Mouse (Mus musculus): ENCODE results near the gene Cntnap2. TPM values are rescaled to one million over a fixed set of nuclear protein-coding genes. Genes with fewer than 3 reads are reported as not detected.

Cntnap2 gene
- total RNA-seq, 4 experiments from 2014 or later = 99.5 to 119 (median 107) TPM

- peak; percentile 33 to 71 for DNase-seq (ENCODE audit: low spot score in 2 of 2)
Observed at GRCm38 (mm10) chr6:46961022-46961686, 1902.0 kb downstream of the Cntnap2 start.

GRCm38 (mm10) chr6:46963261-46963660 lies 1904.1 kb downstream of the Cntnap2 start:
- DNase-seq (ENCODE audit: low spot score in 2 of 2) = no peak

- no peak for DNase-seq (ENCODE audit: low spot score in 2 of 2)
Observed at GRCm38 (mm10) chr6:46963693-46964092, 1904.5 kb downstream of the Cntnap2 start.

GRCm38 (mm10) chr6:46972640-46973039 lies 1913.5 kb downstream of the Cntnap2 start:
- DNase-seq (ENCODE audit: low spot score in 2 of 2) = no peak

- no peak for DNase-seq (ENCODE audit: low spot score in 2 of 2)
Observed at GRCm38 (mm10) chr6:46996010-46996602, 1936.9 kb downstream of the Cntnap2 start.

GRCm38 (mm10) chr6:47004430-47004829 lies 1945.3 kb downstream of the Cntnap2 start:
- DNase-seq (ENCODE audit: low spot score in 2 of 2) = no peak

GRCm38 (mm10) chr6:47012933-47013332 lies 1953.8 kb downstream of the Cntnap2 start:
- no peak for DNase-seq (ENCODE audit: low spot score in 2 of 2)

- DNase-seq (ENCODE audit: low spot score in 2 of 2) = peak; percentile 69 to 85
Observed at GRCm38 (mm10) chr6:47013535-47013934, 1954.4 kb downstream of the Cntnap2 start.

- DNase-seq (ENCODE audit: low spot score in 2 of 2) = no peak
Observed at GRCm38 (mm10) chr6:47014886-47015586, 1955.9 kb downstream of the Cntnap2 start.

- DNase-seq (ENCODE audit: low spot score in 2 of 2) = no peak
Observed at GRCm38 (mm10) chr6:47026064-47026686, 1967.0 kb downstream of the Cntnap2 start.

- no peak for DNase-seq (ENCODE audit: low spot score in 2 of 2)
Observed at GRCm38 (mm10) chr6:47031362-47031761, 1972.2 kb downstream of the Cntnap2 start.

- peak; percentile 26 to 32 for DNase-seq (ENCODE audit: low spot score in 2 of 2)
Observed at GRCm38 (mm10) chr6:47042602-47043001, 1983.4 kb downstream of the Cntnap2 start.

GRCm38 (mm10) chr6:47043586-47043985 lies 1984.4 kb downstream of the Cntnap2 start:
- no peak for DNase-seq (ENCODE audit: low spot score in 2 of 2)

- DNase-seq (ENCODE audit: low spot score in 2 of 2) = no peak
Observed at GRCm38 (mm10) chr6:47044385-47045200, 1985.4 kb downstream of the Cntnap2 start.

- no peak for DNase-seq (ENCODE audit: low spot score in 2 of 2)
Observed at GRCm38 (mm10) chr6:47049051-47049450, 1989.9 kb downstream of the Cntnap2 start.

- DNase-seq (ENCODE audit: low spot score in 2 of 2) = no peak
Observed at GRCm38 (mm10) chr6:47050319-47051222, 1991.4 kb downstream of the Cntnap2 start.

- no peak for DNase-seq (ENCODE audit: low spot score in 2 of 2)
Observed at GRCm38 (mm10) chr6:47061341-47061740, 2002.2 kb downstream of the Cntnap2 start.

- no peak for DNase-seq (ENCODE audit: low spot score in 2 of 2)
Observed at GRCm38 (mm10) chr6:47089998-47090397, 2030.8 kb downstream of the Cntnap2 start.

- no peak for DNase-seq (ENCODE audit: low spot score in 2 of 2)
Observed at GRCm38 (mm10) chr6:47104951-47105350, 2045.8 kb downstream of the Cntnap2 start.

GRCm38 (mm10) chr6:47109582-47110220 lies 2050.5 kb downstream of the Cntnap2 start:
- no peak for DNase-seq (ENCODE audit: low spot score in 2 of 2)

Data from layer of hippocampus, adult 8-10 months (tissue).